Mouse (Mus musculus) Patski (cell line): ENCODE data around the gene Klk10. TPM values are rescaled to one million over a fixed set of nuclear protein-coding genes. Genes with fewer than 3 reads are reported as not detected.

Experiments used
- ATAC-seq: fragments of 100-300 bp; one replicate; pipeline ENCODE4 v1.8.0; 2021
- CTCF ChIA-PET: fragments of 350-600 bp; sonication (Branson Sonifier 250); formaldehyde crosslinking; loops from one replicate; lab custom pipeline; 2022; ENCODE audit warnings: inconsistent platforms; lab: Charles Lee
- POLR2A ChIA-PET: fragments of 350-600 bp; sonication (Branson Sonifier 250); formaldehyde crosslinking; loops from one replicate; lab custom pipeline; 2022; ENCODE audit warnings: antibody characterized with exemption, inconsistent platforms; lab: Charles Lee
- DNase-seq: peaks from one replicate; pipeline ENCODE4 v3.0.0-alpha.2; 2011; ENCODE audit warnings: low read depth, low spot score
- H3K27me3 ChIP-seq: fragments of 371-371 bp; one replicate; pipeline ENCODE4 v1.5.1; 2021
- CTCF ChIP-seq: fragments of 100-300 bp; IDR thresholded peaks from one replicate; pipeline ENCODE4 v1.5.1; 2021
- in situ Hi-C: fragments of 300-500 bp; cut with MboI; formaldehyde crosslinking; loops from 3 replicates; pipeline ENCODE4 v1.11.1; 2018; ENCODE audit warnings: low pct_unique_long_range_greater_than_20kb, mixed read lengths
- polyA plus RNA-seq: library from polyadenylated mRNA; unstranded; gene quantifications from one replicate; pipeline ENCODE4 v1.2.3, GENCODE M21; 2021

Klk10 gene
- not detected for polyA plus RNA-seq

GRCm38 (mm10) chr7:43780746-43781145, at the start of gene Klk10:
Gene Klk10, plus strand, starts transcription at chr7:43781035.
- CTCF ChIA-PET, result no interaction called here
- POLR2A ChIA-PET, result interaction anchor here (0.7 kb wide), 1 partner anchor 9 kb away, joined by 6 read pairs; no protein-coding TSS in a partner anchor
- no peak for TF ChIP-seq CTCF
- in situ Hi-C loops, result no loop called here
- ATAC-seq (no peak), DNase-seq (no peak)
- no peaks in the 10 kb centered on the region for H3K27me3 ChIP-seq

- POLR2A ChIA-PET, result no interaction called here
- in situ Hi-C loops, result no loop called here
- CTCF ChIA-PET, result no interaction called here
- TF ChIP-seq CTCF, result no peak
- ATAC-seq (no peak), DNase-seq (no peak)
- peaks cover 8% of the 10 kb centered on the region for H3K27me3 ChIP-seq
Measured at GRCm38 (mm10) chr7:43747788-43748187, 33.0 kb upstream of the Klk10 start.

DNA sequence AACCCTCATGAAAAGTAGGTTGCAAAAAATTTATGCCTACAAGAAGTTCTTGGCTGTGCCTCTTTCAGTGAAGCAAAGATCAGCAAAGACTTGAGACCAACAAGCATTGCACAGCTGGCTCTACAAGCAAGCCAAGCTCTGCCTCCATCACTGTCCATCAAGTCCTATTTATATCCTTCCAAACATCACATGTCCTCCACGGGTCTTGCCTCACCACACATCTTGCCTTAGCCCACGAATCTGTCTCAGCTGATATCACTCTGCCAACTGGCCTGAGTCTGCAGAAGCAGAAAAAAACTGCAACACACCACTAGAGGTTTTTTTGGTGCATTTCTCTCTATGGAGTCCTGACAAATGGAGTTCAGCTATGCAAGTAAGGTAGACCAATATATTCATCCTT, 28.0 kb upstream of the Klk10 start:
- ChIA-PET POLR2A (no interaction called here), CTCF (no interaction called here)
- TF ChIP-seq CTCF, result no peak
- ATAC-seq (no peak), DNase-seq (no peak)
- peaks cover 15% of the 10 kb centered on the region for H3K27me3 ChIP-seq
- in situ Hi-C loops, result no loop called here

GRCm38 (mm10) chr7:43766484-43766883, 14.4 kb upstream of the Klk10 start:
- DNase-seq (no peak), ATAC-seq (no peak)
- POLR2A ChIA-PET, result no interaction called here
- in situ Hi-C loops, result no loop called here
- no peak for TF ChIP-seq CTCF
- peaks cover 5% of the 10 kb centered on the region for H3K27me3 ChIP-seq
- CTCF ChIA-PET, result no interaction called here

DNA sequence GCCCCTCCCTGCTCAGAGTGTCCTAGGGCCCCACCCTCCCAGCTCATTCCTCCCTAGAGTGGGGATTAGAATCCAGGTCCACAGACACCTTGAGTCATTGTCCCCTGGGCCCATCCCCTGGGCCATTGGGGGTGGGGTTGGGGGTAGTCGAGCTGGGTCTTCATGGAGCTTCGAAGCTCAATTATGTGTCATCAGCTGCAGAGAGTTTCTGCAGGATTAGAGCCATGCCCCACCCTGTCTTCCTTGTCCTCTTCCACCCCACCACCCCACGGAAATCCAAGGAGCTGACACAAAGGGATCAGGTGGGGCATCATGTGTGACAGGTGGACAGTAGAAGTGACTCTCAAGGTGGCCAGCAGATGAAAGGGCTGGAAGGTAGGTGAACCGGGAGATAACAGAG, 12.2 kb upstream of the Klk10 start, which contains the start of gene Klk12:
Klk12 (plus strand) TSS at position 301 of the 400 bp plus-strand sequence.
- in situ Hi-C loops, result no loop called here
- DNase-seq (no peak), ATAC-seq (no peak)
- CTCF ChIA-PET, result no interaction called here
- POLR2A ChIA-PET, result no interaction called here
- peaks cover 5% of the 10 kb centered on the region for H3K27me3 ChIP-seq
- TF ChIP-seq CTCF, result no peak

DNA sequence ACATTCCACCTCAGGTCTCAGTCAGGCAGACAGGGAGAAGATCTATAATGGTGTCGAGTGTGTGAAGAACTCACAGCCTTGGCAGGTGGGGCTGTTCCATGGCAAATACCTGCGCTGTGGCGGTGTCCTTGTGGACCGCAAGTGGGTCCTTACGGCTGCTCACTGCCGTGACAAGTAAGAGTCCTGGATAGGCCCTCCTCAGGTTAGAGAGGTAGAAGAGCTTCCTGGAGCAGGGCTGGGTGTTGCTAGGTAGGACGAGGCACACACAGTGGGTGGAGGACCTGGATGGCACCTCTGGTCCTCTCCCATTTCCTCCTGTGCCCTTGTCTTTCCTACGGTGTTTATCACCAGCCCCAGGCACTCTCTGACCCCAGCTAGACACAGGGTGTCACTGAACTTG, 11.2 kb upstream of the Klk10 start:
- POLR2A ChIA-PET, result no interaction called here

DNA sequence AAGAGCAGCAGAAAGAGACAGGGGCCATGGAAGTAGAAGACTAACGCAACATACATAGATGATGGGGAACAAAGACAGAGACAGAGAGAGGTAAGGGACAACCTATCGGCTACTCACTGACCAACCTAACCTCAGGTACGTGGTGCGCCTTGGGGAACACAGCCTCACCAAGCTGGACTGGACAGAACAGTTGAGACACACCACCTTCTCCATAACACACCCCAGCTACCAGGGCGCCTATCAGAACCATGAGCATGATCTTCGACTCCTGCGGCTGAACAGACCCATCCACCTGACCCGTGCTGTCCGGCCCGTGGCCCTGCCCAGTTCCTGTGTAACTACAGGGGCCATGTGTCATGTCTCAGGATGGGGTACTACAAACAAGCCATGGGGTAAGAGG, 10.1 kb upstream of the Klk10 start:
- in situ Hi-C loops, result no loop called here
- POLR2A ChIA-PET, result no interaction called here
- CTCF ChIA-PET, result no interaction called here
- DNase-seq (no peak), ATAC-seq (no peak)
- peaks cover 1% of the 10 kb centered on the region for H3K27me3 ChIP-seq
- no peak for TF ChIP-seq CTCF

More for the DNA sequence above, 11.2 kb upstream of the Klk10 start:
- TF ChIP-seq CTCF, result no peak
- in situ Hi-C loops, result no loop called here
- DNase-seq, result no peak
- H3K27me3 ChIP-seq, result peaks cover 5% of the 10 kb centered on the region
- ATAC-seq, result no peak
- CTCF ChIA-PET, result no interaction called here

GRCm38 (mm10) chr7:43771916-43772315, 8.9 kb upstream of the Klk10 start:
- in situ Hi-C loops, result no loop called here
- CTCF ChIA-PET, result no interaction called here
- POLR2A ChIA-PET, result interaction anchor here (0.6 kb wide), 1 partner anchor 9 kb away, joined by 6 read pairs; the partner anchor contains the start of gene Klk10
- DNase-seq (no peak), ATAC-seq (no peak)
- TF ChIP-seq CTCF, result no peak
- no peaks in the 10 kb centered on the region for H3K27me3 ChIP-seq

- ChIA-PET POLR2A (no interaction called here), CTCF (no interaction called here)
- ATAC-seq (no peak), DNase-seq (no peak)
- in situ Hi-C loops, result no loop called here
- TF ChIP-seq CTCF, result no peak
- no peaks in the 10 kb centered on the region for H3K27me3 ChIP-seq
Measured at GRCm38 (mm10) chr7:43772901-43773300, 7.9 kb upstream of the Klk10 start.

DNA sequence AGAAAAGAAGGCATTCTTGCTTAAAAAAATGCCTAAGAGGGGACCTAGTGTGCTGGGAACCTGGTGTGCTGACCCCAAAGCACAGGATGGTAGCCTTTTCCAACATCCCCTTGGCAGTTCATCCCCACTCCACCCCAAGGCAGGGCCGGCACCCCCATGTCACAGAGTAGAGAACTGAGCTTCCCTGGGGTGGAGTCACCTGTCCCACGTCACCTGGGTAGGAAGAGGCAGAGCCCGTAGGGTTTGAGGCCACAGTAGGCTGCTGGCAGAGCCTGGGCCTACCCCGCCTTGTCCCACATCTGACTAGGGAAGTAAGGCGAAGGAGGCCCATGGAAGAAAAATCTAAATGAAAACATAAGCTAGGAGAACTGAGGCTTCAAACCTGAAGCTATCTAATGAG, 6.5 kb upstream of the Klk10 start, which contains the start of gene Klk11:
Klk11 (plus strand) TSS at position 241 of the 400 bp plus-strand sequence.
- CTCF ChIA-PET, result no interaction called here
- TF ChIP-seq CTCF, result no peak
- no peak for DNase-seq
- H3K27me3 ChIP-seq, result no peaks in the 10 kb centered on the region
- no peak for ATAC-seq
- in situ Hi-C loops, result no loop called here
- POLR2A ChIA-PET, result no interaction called here

- in situ Hi-C loops, result no loop called here
- TF ChIP-seq CTCF, result no peak
- ChIA-PET POLR2A (no interaction called here), CTCF (no interaction called here)
- ATAC-seq (no peak), DNase-seq (no peak)
- H3K27me3 ChIP-seq, result no peaks in the 10 kb centered on the region
Measured at GRCm38 (mm10) chr7:43774802-43775201, 6.0 kb upstream of the Klk10 start.

DNA sequence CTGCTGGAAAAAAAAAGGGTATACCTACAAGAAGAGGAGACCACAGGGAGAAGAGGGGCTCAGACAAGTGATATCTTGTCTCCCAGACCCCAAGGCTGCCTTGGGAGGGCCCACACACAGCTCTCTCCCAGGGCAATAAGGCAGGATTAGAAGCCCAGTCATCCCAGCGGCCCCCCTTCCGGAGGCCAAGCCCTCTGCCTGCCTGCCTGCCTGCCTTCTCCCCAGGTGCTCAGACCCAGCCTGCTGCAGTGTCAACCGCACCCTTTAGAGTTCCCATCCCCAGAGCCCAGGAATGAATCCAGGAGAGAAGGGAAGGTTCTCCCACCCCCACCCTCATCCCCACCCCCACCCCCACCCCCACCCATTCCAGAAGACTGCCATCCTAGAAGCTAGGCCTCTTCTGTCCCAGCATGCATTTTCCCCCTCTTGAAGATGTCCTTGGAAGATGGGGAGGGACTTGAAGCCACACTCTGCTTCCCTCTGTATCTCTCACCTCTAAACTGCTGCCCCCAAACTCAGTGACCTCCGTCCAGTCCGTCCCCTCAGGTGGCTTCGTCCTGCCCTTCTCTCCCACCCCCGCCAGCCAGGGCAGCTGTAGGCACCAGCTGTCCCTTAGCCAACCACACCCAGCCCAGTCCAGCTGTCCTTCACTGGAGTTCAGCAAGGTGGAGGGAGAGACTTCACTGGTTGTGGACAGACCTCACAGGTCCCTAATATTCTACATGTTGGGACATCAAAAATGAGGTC, 5.4 kb upstream of the Klk10 start:
- POLR2A ChIA-PET, result no interaction called here
- CTCF ChIA-PET, result no interaction called here
- DNase-seq, result no peak

More for the DNA sequence above, 5.4 kb upstream of the Klk10 start:
- TF ChIP-seq CTCF, result no peak
- no peaks in the 10 kb centered on the region for H3K27me3 ChIP-seq
- in situ Hi-C loops, result no loop called here
- no peak for ATAC-seq
